Mouse (Mus musculus) kidney, adult 10 weeks (tissue): ENCODE results near the gene Glod4. TPM values are rescaled to one million over a fixed set of nuclear protein-coding genes. Genes with fewer than 3 reads are reported as not detected.

Experiments
- polyA plus RNA-seq: library from polyadenylated mRNA; stranded (reverse); fragments of 350-450 nt; fragmentation: Illumina TruSeq; extraction: RNeasy Lipid Tissue Mini Kit (QIAGEN cat#74804); gene quantifications from one replicate; pipeline ENCODE4 v1.2.3, GENCODE M21; 2014; ENCODE audit warnings: low read depth, low replicate concordance

The Glod4 gene
- polyA plus RNA-seq: 147 TPM

DNA sequence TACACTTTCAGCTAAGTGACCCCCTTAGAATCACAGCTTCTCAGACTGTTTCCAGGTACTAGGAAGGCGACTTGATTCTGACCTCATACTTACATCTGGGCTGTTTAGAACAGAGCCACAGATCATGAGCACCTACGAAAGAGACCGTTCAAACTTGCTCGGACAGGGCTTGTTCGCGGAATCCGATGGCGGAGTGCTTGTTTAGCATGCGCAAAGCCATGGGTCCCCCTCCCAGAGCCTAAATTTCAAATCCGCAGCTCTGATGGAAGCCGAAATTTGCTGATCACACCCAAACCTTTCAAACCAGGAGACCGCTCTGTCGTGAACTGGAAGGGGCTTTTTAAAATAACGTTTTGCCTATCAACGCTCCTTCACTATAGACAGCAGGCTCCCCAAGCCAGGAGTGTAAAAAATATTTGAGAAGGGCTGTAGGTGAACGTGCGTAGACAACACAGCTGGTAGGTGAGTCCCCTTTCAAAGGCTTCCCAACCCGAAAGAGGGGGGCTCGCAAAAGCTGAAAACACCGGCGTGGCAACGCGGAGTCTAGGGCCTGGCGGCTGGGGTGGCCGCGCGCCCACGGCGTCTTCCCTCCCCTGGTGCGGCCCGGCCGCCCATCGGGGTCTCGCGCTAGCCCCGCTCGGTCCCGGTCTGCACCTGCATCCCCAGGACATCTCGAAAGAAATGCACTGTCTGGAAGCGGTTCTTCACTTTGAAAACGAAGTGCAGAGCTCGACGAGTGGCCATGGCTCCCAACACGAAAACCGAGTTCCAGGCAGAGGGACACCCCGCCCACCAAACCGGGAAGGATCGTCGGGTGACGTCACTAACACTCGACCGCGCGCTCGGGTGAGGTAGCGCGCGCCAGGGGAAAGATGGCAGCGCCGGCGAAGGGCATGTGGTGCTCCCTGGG lies at the start of gene Glod4, which contains the start of gene Mrm3:
Gene Glod4, minus strand, starts transcription at position 825 of the 910 bp plus-strand sequence.
Gene Mrm3, plus strand, starts transcription at position 815 of the 910 bp plus-strand sequence.

DNA sequence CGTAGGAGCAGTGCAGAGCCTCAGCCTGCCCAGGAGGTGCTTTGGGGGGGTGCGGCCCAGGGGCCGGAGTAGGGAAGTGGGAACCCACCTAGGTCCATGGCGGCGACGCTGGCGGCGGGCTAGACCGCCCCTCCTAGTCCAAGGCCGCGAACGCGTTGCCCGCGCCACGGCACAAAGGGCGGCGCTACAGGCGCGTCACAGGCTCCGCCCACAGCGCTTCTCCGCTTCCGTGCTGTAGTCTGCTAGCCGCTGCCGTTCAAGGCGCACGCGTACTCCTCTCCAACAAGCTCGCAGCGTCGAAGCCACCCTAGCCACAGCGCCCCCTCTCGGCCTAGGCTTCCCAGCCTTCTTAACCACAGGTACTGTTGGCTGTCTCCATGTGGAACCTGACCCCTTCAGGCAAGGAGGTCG lies 26.1 kb downstream of the Glod4 start, which contains the start of the genes Dbil5 and Gemin4:
Gene Dbil5, plus strand, starts transcription at position 219 of the 411 bp plus-strand sequence.
Gene Gemin4, minus strand, starts transcription at position 275 of the 411 bp plus-strand sequence.

DNA sequence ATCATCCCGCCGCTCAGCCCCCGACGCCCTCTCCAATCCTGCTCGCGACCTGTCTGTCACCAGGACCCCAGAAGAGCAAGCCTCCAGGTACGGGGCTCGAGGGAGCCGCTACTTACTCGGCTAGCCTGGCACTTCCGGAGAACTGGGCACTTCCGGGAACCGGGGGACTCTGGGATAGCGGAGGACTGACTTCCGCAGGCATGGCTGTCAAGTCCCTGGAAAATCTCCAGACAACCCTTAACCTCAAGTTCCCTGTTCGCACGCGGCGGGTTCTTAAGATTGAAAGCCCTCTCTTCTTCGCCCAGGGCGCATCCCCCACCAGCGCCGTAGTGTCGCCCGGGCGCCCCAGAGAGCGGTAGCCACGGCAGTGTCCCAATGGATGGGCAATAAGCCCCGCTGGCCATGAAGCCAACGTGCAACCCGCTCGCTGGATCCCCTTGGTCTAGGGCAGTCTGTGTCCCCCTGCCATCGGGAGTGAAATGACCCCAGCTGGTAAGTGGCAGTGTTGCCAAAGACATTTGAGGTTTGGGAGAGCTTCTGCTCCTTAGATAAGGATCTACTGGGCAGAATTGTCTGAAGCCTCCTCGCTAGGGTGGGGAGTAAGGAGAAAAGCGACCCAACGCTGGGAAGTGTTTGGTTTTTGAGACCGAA lies 63.9 kb downstream of the Glod4 start, which contains the start of the genes Vps53 and Fam57a:
Gene Vps53, minus strand, starts transcription at position 153 of the 651 bp plus-strand sequence.
Gene Fam57a, plus strand, starts transcription at position 177 of the 651 bp plus-strand sequence.

Other genes with a start within 250 kb of the Glod4 start
- gene 1700016K19Rik, start 243.8 kb downstream of the Glod4 start, polyA plus RNA-seq: not detected
- gene Rflnb, start 215.9 kb downstream of the Glod4 start, polyA plus RNA-seq: 21.2 TPM
- 61.5 TPM for gene Vps53, start 64.1 kb downstream of the Glod4 start, polyA plus RNA-seq
- 3.7 TPM for gene Fam57a, start 64.1 kb downstream of the Glod4 start, polyA plus RNA-seq
- 1.0 TPM for gene Dbil5, start 26.1 kb downstream of the Glod4 start, polyA plus RNA-seq
- gene Gemin4, start 26.1 kb downstream of the Glod4 start, polyA plus RNA-seq: 1.6 TPM
- gene Mrm3, start within 50 bp of the Glod4 start, polyA plus RNA-seq: 2.9 TPM
- gene Nxn, start 155.4 kb upstream of the Glod4 start, polyA plus RNA-seq: 3.2 TPM
- 9.5 TPM for gene Timm22, start 163.2 kb upstream of the Glod4 start, polyA plus RNA-seq